Mouse (Mus musculus) intestine, postnatal 0 days (tissue): ENCODE results near the gene Errfi1. TPM values are rescaled to one million over a fixed set of nuclear protein-coding genes. Genes with fewer than 3 reads are reported as not detected.

Source experiments
- ATAC-seq: fragments of 200-750 bp; cut with Nextera tagmentation; 2 replicates; pipeline ENCODE4 v1.8.0; 2017; ENCODE audit warnings: mild to moderate bottlenecking, moderate TSS enrichment, moderate library complexity
- H3K27ac ChIP-seq: fragments of 300-500 bp; sonication (generic); 2 replicates; pipeline ENCODE4 v1.5.1; 2014; ENCODE audit warnings: mild to moderate bottlenecking, low read depth, low read length, moderate library complexity
- H3K27me3 ChIP-seq: fragments of 300-500 bp; sonication (generic); replicated peaks from 2 replicates; pipeline ENCODE4 v1.6.1; 2014; ENCODE audit warnings: low read length, mixed read lengths; ENCODE audit not compliant: control insufficient read depth, insufficient read depth
- H3K36me3 ChIP-seq: fragments of 300-500 bp; sonication (generic); 2 replicates; pipeline ENCODE4 v1.6.1; 2014; ENCODE audit warnings: mild to moderate bottlenecking, moderate library complexity; ENCODE audit not compliant: control insufficient read depth, insufficient read depth
- H3K4me1 ChIP-seq: fragments of 300-500 bp; sonication (generic); replicated peaks from 2 replicates; pipeline ENCODE4 v1.6.1; 2014; ENCODE audit warnings: antibody characterized with exemption, low read length, mixed read lengths; ENCODE audit not compliant: control insufficient read depth, insufficient read depth
- H3K4me2 ChIP-seq: fragments of 300-500 bp; sonication (generic); replicated peaks from 2 replicates; pipeline ENCODE4 v1.6.1; 2014; ENCODE audit warnings: low read depth, mild to moderate bottlenecking, moderate library complexity
- H3K4me3 ChIP-seq: fragments of 300-500 bp; sonication (generic); 2 replicates; pipeline ENCODE4 v1.5.1; 2014; ENCODE audit warnings: low read depth, low read length
- H3K9ac ChIP-seq: fragments of 300-500 bp; sonication (generic); 2 replicates; pipeline ENCODE4 v1.6.1; 2014; ENCODE audit warnings: mild to moderate bottlenecking, low read depth, low read length
- H3K9me3 ChIP-seq: fragments of 300-500 bp; sonication (generic); 2 replicates; pipeline ENCODE4 v1.6.1; 2016; ENCODE audit warnings: mixed run types; ENCODE audit not compliant: control insufficient read depth
- CTCF ChIP-seq: sonication (generic); IDR thresholded peaks from 2 replicates; pipeline ENCODE4 v1.5.1; 2016; ENCODE audit warnings: low read depth, mild to moderate bottlenecking, control low read depth, antibody characterized with exemption, moderate library complexity
- WGBS: fragments of 180-500 bp; shearing (Covaris S2); extraction: QIAGEN DNeasy Blood & Tissue Kit; methylation state at CpG from one replicate; pipeline ENCODE4 v1.1.7; 2014; 5-methylcytosine and 5-hydroxymethylcytosine counted together
- polyA plus RNA-seq: library from polyadenylated mRNA; unstranded; fragments of >200 nt; fragmentation: Nextera tagmentation; extraction: Ambion mirVana; gene quantifications from 2 replicates; pipeline ENCODE4 v1.2.1, GENCODE M21; 2015

Errfi1 gene
- polyA plus RNA-seq, 1 experiment from 2014 or later = 27.7 TPM

DNA sequence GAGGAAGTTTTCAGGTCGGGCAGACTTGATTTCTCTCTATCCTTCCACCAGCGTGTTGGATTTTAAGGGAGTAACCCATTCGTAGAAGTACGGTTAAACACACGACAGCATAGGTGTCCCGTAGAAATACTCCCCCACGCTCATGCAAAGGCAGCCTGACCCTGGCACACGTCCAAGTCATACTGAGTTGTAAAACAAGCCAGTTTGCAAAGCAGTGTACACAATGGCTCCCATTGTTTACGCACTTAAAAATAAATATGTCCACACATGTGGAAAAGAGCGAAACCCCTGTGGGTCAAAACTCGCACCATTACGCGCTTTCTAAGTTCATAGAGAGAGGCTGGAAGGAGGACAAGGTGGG is 36.2 kb downstream of the Errfi1 start:
- Histone ChIP-seq H3K36me3 (no peaks in the 10 kb centered on the region), H3K27ac (peak overlapping the region; percentile 70), H3K9ac (peak overlapping the region; percentile 31; the same call in 1 of the 2 replicates), H3K4me3 (peak overlapping the region; percentile 24), H3K4me2 (peak overlapping the region; percentile 60), H3K27me3 (no peaks in the 10 kb centered on the region), H3K9me3 (no peaks in the 10 kb centered on the region), H3K4me1 (no peaks in the 10 kb centered on the region)
- peak; percentile 69 for ATAC-seq
- 11% methylated on average over 13 of the region's 13 CpGs for WGBS
- no peak; the same call in 1 of the 2 replicates for TF ChIP-seq CTCF

DNA sequence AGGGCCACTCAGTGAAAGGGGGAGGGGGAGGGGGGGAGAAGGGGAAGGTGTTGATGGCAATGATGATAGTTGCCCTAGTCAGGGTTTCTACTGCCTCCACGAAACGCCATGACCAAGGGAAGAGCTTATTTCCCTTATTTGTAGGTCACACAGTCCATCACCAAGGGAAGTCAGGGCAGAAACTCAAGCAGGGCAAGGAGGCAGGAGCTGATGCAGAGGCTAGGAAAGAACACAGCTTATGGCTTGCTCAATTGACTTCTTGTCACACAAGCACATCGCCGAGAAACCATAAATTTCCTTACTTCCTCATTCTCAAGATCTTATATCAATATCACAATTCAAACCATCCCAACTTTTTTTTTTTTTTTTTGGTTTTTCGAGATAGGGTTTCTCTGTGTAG is 37.6 kb downstream of the Errfi1 start:
- no peak overlapping the region for H3K4me2 ChIP-seq
- H3K27ac ChIP-seq = no peak overlapping the region
- H3K9me3 ChIP-seq = no peaks in the 10 kb centered on the region
- no peaks in the 10 kb centered on the region for H3K4me1 ChIP-seq
- 44% methylated on average over 5 of the region's 5 CpGs for WGBS
- H3K36me3 ChIP-seq = peaks cover 5% of the 10 kb centered on the region; the same call in 1 of the 2 replicates
- TF ChIP-seq CTCF = no peak
- no peaks in the 10 kb centered on the region for H3K27me3 ChIP-seq
- no peak for ATAC-seq
- no peak overlapping the region for H3K9ac ChIP-seq
- H3K4me3 ChIP-seq = no peak overlapping the region

DNA sequence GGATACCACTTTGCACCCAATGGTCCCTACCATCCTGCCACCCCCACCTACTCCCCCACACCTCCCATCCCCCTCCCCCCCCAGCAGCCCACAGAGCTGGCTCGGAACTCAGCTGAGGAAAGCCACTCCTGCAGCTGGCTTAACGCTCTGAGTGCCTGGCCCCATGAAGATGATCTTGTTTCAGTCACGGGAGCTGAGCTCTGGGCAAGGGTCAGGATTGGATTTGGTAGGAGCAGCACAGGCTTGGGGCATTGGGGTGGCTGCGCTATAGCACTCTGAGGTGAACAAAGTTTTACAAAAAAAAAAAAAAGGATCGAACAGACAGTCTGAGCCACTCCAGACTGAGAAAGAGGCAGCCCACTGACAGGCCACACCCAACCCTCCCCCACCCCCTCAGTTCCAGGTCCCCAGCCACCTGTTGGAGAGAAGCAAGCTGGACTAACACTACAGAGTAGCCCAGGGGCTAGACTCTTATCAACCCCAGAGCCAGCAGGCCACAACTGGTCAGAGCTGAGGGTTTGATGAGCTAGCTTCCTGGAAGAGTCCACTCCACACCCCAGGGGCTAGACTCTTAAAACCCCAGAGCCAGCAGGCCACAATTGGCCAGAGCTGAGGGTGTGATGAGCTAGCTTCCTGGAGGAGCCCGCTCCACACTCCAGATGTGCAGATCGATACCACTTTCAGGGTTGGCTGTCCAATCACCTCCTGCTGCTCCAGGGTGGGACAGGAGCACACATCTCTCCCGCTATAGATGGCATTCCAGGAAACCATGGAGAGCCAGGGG is 41.2 kb downstream of the Errfi1 start:
- Histone ChIP-seq H3K36me3 (peaks cover 36% of the 10 kb centered on the region), H3K4me3 (no peak overlapping the region), H3K27me3 (no peaks in the 10 kb centered on the region), H3K27ac (no peak overlapping the region), H3K4me1 (no peaks in the 10 kb centered on the region), H3K9me3 (no peaks in the 10 kb centered on the region), H3K4me2 (no peak overlapping the region), H3K9ac (no peak overlapping the region)
- 49% methylated on average over 8 of the region's 8 CpGs for WGBS
- TF ChIP-seq CTCF = no peak
- ATAC-seq = peak; percentile 29; the same call in 1 of the 2 replicates

DNA sequence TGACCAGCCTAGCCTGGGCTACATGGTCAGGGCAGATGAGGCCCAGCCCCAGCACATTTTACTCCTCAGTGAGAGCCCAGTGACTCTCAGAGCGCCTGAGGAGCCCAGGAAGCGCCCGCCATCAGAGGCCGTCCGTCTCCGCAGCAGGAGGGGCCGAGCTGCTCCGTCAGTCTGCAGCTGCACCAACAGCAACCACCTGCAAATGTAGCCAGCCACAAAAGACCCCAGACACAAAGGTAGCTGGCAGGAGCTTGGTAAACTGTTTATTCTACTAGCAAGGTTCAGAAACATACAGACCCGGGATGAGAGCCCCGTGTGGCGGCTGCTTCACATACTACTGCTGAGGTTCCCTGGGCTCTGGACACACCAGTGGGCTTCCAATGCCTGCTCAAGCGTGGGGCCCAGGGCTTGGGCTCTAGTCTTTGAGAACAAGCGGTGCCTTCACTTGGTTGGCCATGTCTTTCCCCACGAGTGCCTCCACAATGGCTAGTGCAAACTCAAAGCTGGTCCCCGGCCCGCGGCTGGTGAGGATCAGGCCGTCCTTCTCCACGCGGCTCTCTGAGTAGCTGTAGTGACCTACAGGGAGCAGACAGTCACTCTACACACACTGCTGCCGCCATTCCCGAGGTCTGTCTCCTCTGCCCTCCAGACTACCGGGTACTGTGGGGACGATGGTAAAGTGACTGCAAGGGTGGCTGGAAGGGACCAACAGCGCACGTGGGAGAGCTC is 43.3 kb downstream of the Errfi1 start:
- no peaks in the 10 kb centered on the region for H3K4me1 ChIP-seq
- no peak overlapping the region for H3K4me2 ChIP-seq
- no peaks in the 10 kb centered on the region for H3K27me3 ChIP-seq
- no peak for TF ChIP-seq CTCF
- no peak overlapping the region for H3K9ac ChIP-seq
- ATAC-seq = no peak
- H3K36me3 ChIP-seq = peaks cover 51% of the 10 kb centered on the region
- H3K4me3 ChIP-seq = no peak overlapping the region
- 92% methylated on average over 26 of the region's 26 CpGs for WGBS
- no peak overlapping the region for H3K27ac ChIP-seq
- no peaks in the 10 kb centered on the region for H3K9me3 ChIP-seq

DNA sequence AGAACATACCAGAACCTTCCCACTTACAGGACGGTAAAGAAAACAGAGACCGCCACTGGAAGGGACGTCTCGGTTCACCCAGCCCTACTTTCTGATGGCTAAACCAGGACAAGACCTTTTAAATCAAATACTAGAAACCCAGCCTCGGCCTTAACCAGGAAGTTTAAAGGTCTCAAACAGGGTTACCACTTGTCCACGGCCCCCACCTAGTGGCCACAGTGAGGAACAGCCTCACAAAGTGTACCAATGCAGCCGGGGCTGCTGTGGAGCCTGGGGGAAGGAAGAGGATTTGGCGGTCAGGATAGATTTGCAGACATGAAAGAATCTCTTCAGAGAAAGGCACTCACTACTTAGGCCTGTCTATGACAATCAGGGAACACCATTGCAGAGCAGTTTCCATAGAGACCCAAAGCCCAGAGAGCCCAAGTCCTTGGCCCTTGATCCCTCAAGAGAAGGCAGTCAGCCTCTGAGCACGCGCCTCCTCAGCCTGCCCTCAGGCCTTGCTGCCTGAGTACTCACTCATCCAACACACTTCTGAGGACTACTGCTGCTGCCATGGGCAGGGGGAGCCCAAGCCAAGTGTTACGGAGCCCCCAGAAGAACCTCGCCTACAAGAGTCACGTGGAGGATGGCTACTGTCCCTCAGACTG is 45.1 kb downstream of the Errfi1 start:
- H3K27ac ChIP-seq = no peak overlapping the region
- ATAC-seq = peak; percentile 51
- H3K36me3 ChIP-seq = peaks cover 68% of the 10 kb centered on the region
- H3K4me2 ChIP-seq = no peak overlapping the region
- H3K9me3 ChIP-seq = no peaks in the 10 kb centered on the region
- WGBS = 49% methylated on average over 13 of the region's 13 CpGs
- H3K27me3 ChIP-seq = no peaks in the 10 kb centered on the region
- H3K4me1 ChIP-seq = no peaks in the 10 kb centered on the region
- peak; percentile 98 for TF ChIP-seq CTCF
- H3K9ac ChIP-seq = no peak overlapping the region
- H3K4me3 ChIP-seq = no peak overlapping the region

DNA sequence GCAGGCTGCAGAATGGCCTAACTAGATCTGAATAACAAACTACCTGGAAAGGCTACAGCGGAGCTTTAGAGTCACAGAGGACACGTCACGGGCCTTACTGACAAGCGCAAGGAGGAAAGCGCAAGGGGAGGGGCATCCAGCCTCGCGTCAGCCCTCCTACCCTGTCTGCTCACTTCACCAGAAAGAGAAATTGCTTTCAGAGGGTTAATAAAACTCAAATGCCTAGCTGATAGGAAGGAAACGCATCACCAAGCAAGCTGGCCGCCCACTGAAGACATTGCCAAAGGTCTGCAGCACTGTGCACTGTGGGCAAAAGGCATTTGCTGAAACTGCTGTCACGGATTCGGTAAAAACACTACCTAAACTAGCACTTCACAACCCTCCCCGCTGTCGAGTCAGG is 46.8 kb downstream of the Errfi1 start:
- ATAC-seq = no peak
- H3K36me3 ChIP-seq = peaks cover 78% of the 10 kb centered on the region
- 94% methylated on average over 13 of the region's 13 CpGs for WGBS

More for the DNA sequence above, 46.8 kb downstream of the Errfi1 start:
- Histone ChIP-seq H3K9ac (no peak overlapping the region), H3K27me3 (no peaks in the 10 kb centered on the region), H3K4me3 (no peak overlapping the region), H3K9me3 (no peaks in the 10 kb centered on the region), H3K27ac (no peak overlapping the region), H3K4me1 (no peaks in the 10 kb centered on the region), H3K4me2 (no peak overlapping the region)
- TF ChIP-seq CTCF = no peak
